Mouse (Mus musculus) stomach, postnatal 0 days (tissue): ENCODE results near the gene Fgfbp3. TPM values are rescaled to one million over a fixed set of nuclear protein-coding genes. Genes with fewer than 3 reads are reported as not detected.

Experiments
- ATAC-seq: fragments of 200-750 bp; cut with Nextera tagmentation; 2 replicates; pipeline ENCODE4 v1.8.0; 2017; ENCODE audit not compliant: low FRiP score, low TSS enrichment
- DNase-seq: peaks from one replicate; pipeline ENCODE4 v3.0.0-alpha.2; 2016; ENCODE audit warnings: low spot score
- H3K27ac ChIP-seq: fragments of 300-500 bp; sonication (generic); replicated peaks from 2 replicates; pipeline ENCODE4 v1.5.1; 2014; ENCODE audit warnings: mild to moderate bottlenecking, control low read depth
- H3K27me3 ChIP-seq: fragments of 300-500 bp; sonication (generic); 2 replicates; pipeline ENCODE4 v1.6.1; 2014; ENCODE audit warnings: low read length; ENCODE audit not compliant: control insufficient read depth, insufficient read depth
- H3K36me3 ChIP-seq: fragments of 300-500 bp; sonication (generic); 2 replicates; pipeline ENCODE4 v1.6.1; 2014; ENCODE audit warnings: low read length, mixed read lengths; ENCODE audit not compliant: control insufficient read depth, insufficient read depth
- H3K4me1 ChIP-seq: fragments of 300-500 bp; sonication (generic); replicated peaks from 2 replicates; pipeline ENCODE4 v1.6.1; 2014; ENCODE audit warnings: antibody characterized with exemption; ENCODE audit not compliant: control insufficient read depth, insufficient read depth
- H3K4me2 ChIP-seq: fragments of 300-500 bp; sonication (generic); replicated peaks from 2 replicates; pipeline ENCODE4 v1.6.1; 2014; ENCODE audit warnings: low read depth, mild to moderate bottlenecking, control low read depth, moderate library complexity
- H3K4me3 ChIP-seq: fragments of 300-500 bp; sonication (generic); 2 replicates; pipeline ENCODE4 v1.5.1; 2014; ENCODE audit warnings: low read depth, low read length, control low read depth
- H3K9ac ChIP-seq: fragments of 300-500 bp; sonication (generic); 2 replicates; pipeline ENCODE4 v1.6.1; 2014; ENCODE audit warnings: mild to moderate bottlenecking, low read length, control low read depth, mixed read lengths
- H3K9me3 ChIP-seq: fragments of 300-500 bp; sonication (generic); 2 replicates; pipeline ENCODE4 v1.6.1; 2016; ENCODE audit warnings: low read length; ENCODE audit not compliant: control insufficient read depth
- CTCF ChIP-seq: IDR thresholded peaks from 2 replicates; pipeline ENCODE4 v1.5.1; 2016; ENCODE audit warnings: antibody characterized with exemption, low read depth, mild to moderate bottlenecking, moderate library complexity
- EP300 ChIP-seq: optimal IDR thresholded peaks from 2 replicates; pipeline ENCODE3; 2016; ENCODE audit warnings: antibody characterized with exemption
- WGBS: fragments of 180-500 bp; shearing (Covaris S2); extraction: QIAGEN DNeasy Blood & Tissue Kit; methylation state at CpG from one replicate; pipeline ENCODE4 v1.1.7; 2014; 5-methylcytosine and 5-hydroxymethylcytosine counted together
- polyA plus RNA-seq: library from polyadenylated mRNA; unstranded; fragments of >200 nt; fragmentation: Nextera tagmentation; extraction: Ambion mirVana; gene quantifications from 2 replicates; pipeline ENCODE4 v1.2.1, GENCODE M21; 2015

Gene Fgfbp3
- polyA plus RNA-seq, 1 experiment from 2014 or later, result 4.4 TPM

DNA sequence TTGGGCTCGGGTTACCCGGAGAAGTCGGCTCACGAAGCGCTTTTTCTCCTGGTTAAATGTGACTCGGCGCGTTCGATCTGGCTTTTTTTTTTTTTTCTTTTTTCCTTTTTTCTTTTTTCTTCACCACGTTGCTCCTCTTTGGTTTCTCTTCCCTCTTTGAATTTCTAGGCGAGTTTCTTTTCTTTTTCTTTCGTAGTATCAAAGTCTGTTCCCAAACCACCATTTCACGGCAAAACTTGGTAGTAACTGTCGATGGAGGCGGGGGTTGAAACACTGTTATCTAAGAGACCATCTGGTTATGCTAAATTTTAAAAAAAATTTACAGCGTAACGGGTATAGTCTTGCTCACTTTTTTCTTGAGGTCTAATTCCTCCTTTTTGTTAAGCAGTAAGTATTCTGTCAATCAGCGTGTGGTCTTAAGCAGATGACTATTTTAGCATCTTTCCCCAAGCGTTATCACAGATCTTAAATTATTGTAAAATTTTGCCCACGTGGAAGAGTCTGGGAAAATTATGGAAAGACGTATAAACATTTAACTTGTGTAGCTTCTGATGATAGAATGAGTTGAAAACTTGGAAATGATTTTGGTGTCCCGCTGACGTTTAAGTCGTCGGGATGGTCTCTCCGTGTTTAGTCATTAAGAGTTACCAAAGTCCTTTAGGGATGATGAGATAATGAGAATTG, 7.3 kb upstream of the Fgfbp3 start:
- H3K9me3 ChIP-seq, result no peaks in the 10 kb centered on the region
- H3K27ac ChIP-seq, result peak overlapping the region; percentile 97
- peak overlapping the region; percentile 90 for H3K9ac ChIP-seq
- H3K4me1 ChIP-seq, result no peaks in the 10 kb centered on the region; the same call in 1 of the 2 replicates
- H3K4me3 ChIP-seq, result peak overlapping the region; percentile 94
- no peaks in the 10 kb centered on the region for H3K36me3 ChIP-seq
- H3K4me2 ChIP-seq, result peak overlapping the region; percentile 80
- DNase-seq (no peak), ATAC-seq (no peak)
- no peaks in the 10 kb centered on the region for H3K27me3 ChIP-seq
- TF ChIP-seq EP300 (no peak), CTCF (no peak)
- WGBS, result 1% methylated on average over 26 of the region's 26 CpGs

DNA sequence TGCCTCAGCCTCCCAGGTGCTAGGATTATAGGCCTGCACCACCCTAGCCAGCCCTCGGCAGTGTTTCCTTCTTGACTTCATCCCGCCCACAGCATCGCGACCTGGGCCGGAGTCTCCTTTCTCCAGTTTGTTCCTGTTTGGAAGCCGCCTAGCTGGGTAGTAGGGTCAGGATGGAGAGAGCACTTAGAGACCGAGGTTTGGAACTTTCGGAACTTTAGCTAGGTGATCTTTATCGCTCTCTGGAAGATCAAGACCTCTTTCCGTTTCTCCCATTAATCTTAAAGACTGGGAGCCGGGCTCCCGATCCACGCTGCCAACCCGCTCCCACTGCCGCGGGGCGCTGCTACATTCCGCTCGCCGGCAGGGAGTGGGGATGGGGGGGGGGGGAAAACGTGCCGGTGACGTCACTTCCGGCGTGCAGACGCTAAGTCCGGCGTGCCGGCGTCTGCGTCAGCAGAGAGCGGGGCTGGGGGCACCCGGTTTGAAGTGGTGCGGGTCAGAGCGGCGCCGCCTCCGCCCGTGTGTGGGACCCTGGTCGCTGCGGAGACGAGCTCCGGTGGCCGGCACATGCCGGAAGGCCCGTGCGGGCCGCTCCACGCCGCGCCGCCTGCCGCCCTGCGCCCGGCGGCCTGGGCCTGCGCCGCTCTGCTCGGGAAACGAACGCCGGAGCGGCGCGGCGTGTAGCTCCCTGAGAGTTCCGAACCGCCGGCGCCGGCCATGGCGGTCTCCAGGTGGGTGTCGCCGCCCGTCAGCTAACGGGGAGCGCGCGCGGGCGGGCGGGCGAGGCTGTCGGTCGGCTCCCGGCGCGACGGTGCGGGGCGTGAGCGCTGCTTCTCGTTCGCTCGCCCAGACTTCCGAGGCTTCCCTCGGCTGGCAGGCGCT, 6.5 kb upstream of the Fgfbp3 start, which contains the start of gene Btaf1:
Gene Btaf1, plus strand, starts transcription at position 409 of the 882 bp plus-strand sequence.
- H3K4me3 ChIP-seq, result peak within 1 kb of the TSS; percentile 94
- H3K9ac ChIP-seq, result peak within 1 kb of the TSS; percentile 90
- H3K36me3 ChIP-seq, result no peaks in the 10 kb centered on the region
- no peaks in the 10 kb centered on the region for H3K27me3 ChIP-seq
- H3K4me2 ChIP-seq, result peak within 1 kb of the TSS; percentile 80
- H3K27ac ChIP-seq, result peak within 1 kb of the TSS; percentile 97
- DNase-seq (peak; percentile 94), ATAC-seq (peak; percentile 94)
- TF ChIP-seq EP300 (no peak), CTCF (peak; percentile 15; the same call in 1 of the 2 replicates)
- no peaks in the 10 kb centered on the region; the same call in 1 of the 2 replicates for H3K4me1 ChIP-seq
- H3K9me3 ChIP-seq, result no peaks in the 10 kb centered on the region
- WGBS, result under 1% methylated on average over 71 of the region's 98 CpGs

DNA sequence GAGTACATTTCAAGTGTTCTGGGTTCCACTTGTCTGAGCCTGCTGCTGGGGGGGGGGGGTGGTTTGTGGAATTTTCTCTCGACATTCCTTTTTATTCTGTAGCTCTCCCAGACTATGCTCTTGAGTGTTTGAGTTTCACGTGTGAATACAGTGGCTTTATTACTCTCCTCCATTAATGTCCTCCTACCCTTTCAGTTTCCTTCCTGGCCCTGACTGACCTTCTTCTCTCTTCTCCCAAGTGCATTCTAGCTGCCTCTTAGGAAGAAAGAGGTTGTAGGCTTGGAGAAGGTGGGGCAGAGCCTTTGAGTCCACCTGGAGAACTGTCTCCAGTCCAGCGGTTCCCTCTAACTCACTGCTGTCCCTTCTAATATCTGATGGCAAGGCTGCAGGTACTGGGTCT, 3.5 kb upstream of the Fgfbp3 start:
- ATAC-seq (no peak), DNase-seq (no peak)
- Histone ChIP-seq H3K27me3 (no peaks in the 10 kb centered on the region), H3K9me3 (no peaks in the 10 kb centered on the region), H3K27ac (no peak overlapping the region), H3K9ac (no peak overlapping the region), H3K4me3 (no peak overlapping the region), H3K4me2 (no peak overlapping the region), H3K4me1 (peaks cover 2% of the 10 kb centered on the region; the same call in 1 of the 2 replicates), H3K36me3 (no peaks in the 10 kb centered on the region)
- TF ChIP-seq CTCF (no peak), EP300 (no peak)
- WGBS, result 50% methylated on average over 3 of the region's 3 CpGs

DNA sequence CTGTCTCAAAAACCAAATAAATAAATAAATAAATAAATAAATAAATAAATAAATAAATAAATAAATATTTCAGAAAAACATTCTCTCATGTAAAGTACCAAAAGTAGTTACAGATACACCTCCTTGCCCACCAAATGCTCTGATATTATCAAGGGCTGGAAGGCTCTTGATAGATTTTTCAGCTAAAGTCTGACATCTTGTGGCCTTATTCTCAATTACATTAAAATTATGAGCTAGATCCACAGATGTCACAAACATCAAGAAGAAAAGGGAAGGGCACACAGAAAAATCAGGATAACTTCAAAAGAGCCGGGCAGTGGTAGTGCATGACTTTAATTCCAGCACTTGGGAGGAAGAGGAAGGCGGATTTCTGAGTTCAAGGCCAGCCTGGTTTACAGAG, 2.6 kb upstream of the Fgfbp3 start:
- Histone ChIP-seq H3K4me1 (0 out of 2 replicates have a peak, but pooled peaks cover 2% of the 10 kb centered on the region), H3K4me3 (no peak overlapping the region), H3K27ac (no peak overlapping the region), H3K4me2 (no peak overlapping the region), H3K36me3 (no peaks in the 10 kb centered on the region), H3K27me3 (no peaks in the 10 kb centered on the region), H3K9me3 (no peaks in the 10 kb centered on the region), H3K9ac (no peak overlapping the region)
- WGBS, result 24% methylated on average over 2 of the region's 2 CpGs
- DNase-seq (no peak), ATAC-seq (no peak)
- TF ChIP-seq EP300, result no peak
- TF ChIP-seq CTCF, result peak; percentile 72

DNA sequence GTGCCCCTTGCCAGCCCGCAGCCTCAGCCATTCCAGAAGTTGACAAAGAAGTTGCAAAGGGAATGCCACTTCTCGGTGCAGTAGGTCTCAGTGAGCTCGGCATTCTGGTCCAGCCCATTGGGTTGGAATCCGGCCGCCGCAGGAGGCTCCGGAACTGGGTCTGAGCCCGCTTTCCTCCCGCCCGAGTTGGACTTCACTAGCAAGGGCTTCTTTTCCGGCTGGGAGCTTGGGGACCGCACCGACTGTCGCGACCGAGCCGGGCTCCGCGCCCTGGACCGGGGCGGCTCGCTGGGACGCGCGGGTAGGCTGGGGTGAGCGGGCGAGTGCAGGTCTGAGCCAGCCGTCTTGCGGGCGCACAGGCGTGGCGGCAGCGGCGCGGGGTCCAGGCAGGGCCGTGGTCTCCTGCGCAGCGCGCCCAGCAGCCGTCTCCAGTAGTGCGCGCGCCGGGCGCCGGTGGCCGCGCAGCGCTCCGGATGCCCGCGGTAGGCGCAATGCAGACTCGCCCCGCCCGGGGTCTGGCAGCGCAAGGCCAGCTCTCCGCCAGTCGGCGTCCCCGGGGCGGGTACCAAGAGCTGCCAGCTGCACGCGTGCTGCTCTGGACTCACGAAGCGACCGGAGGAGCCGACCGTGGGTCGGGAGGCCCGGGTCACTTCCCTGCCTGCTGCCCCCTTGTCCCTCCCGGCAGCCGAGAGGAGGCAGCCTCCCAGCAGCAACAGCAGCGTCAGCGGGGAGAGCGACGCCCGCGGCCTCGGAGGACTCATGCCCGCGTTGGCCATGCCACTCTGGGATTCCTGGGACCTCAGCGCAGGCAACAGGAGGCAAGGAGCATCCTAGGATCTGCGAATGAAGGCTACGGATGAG, 744 bp downstream of the Fgfbp3 start:
- DNase-seq (peak; percentile 87), ATAC-seq (peak; percentile 91)
- peak overlapping the region; percentile 52 for H3K4me2 ChIP-seq
- H3K9me3 ChIP-seq, result no peaks in the 10 kb centered on the region
- peak overlapping the region; percentile 81 for H3K9ac ChIP-seq
- peak overlapping the region; percentile 80 for H3K4me3 ChIP-seq
- WGBS, result under 1% methylated on average over 74 of the region's 85 CpGs
- peak overlapping the region; percentile 90 for H3K27ac ChIP-seq
- no peaks in the 10 kb centered on the region for H3K27me3 ChIP-seq
- TF ChIP-seq EP300 (no peak), CTCF (peak; percentile 74)
- 0 out of 2 replicates have a peak, but pooled peaks cover 2% of the 10 kb centered on the region for H3K4me1 ChIP-seq
- H3K36me3 ChIP-seq, result no peaks in the 10 kb centered on the region
